Mouse (Mus musculus) myocyte (in vitro differentiated cells): ENCODE results near the gene Plcb1.

Source experiments
- CEBPB ChIP-seq: IDR thresholded peaks from 2 replicates; pipeline ENCODE4 v1.6.1; 2011; ENCODE audit warnings: mild to moderate bottlenecking, moderate library complexity; ENCODE audit not compliant: poor library complexity, insufficient read depth, severe bottlenecking
- E2F4 ChIP-seq: IDR thresholded peaks from one replicate; pipeline ENCODE4 v1.6.1; 2011; ENCODE audit warnings: mild to moderate bottlenecking, control low read depth, moderate library complexity; ENCODE audit not compliant: insufficient read depth
- MAX ChIP-seq: IDR thresholded peaks from one replicate; pipeline ENCODE4 v1.6.1; 2011; ENCODE audit warnings: low read depth, mild to moderate bottlenecking, control low read depth
- MYOD1 ChIP-seq, 3 experiments: IDR thresholded peaks; one replicate each; pipeline ENCODE4 v1.6.1; 2011; ENCODE audit warnings: control low read depth in 2 of 3, low read depth in 2 of 3, mild to moderate bottlenecking in 2 of 3, moderate library complexity in 1 of 3; ENCODE audit not compliant: insufficient read length in 2 of 3, control insufficient read depth in 1 of 3
- MYOG ChIP-seq, 3 experiments: IDR thresholded peaks; one replicate each; pipeline ENCODE4 v1.6.1; 2011; ENCODE audit warnings: control low read depth in 2 of 3, low read depth in 2 of 3, mild to moderate bottlenecking in 2 of 3; ENCODE audit not compliant: insufficient read length in 2 of 3, control insufficient read depth in 1 of 3, insufficient read depth in 1 of 3
- POLR2A ChIP-seq: IDR thresholded peaks from one replicate; pipeline ENCODE4 v1.6.1; 2011; ENCODE audit warnings: low read depth, mild to moderate bottlenecking, control low read depth, moderate library complexity; ENCODE audit not compliant: insufficient read length
- POLR2AphosphoS2 ChIP-seq: IDR thresholded peaks from one replicate; pipeline ENCODE4 v1.6.1; 2011; ENCODE audit warnings: low read depth, control low read depth; ENCODE audit not compliant: insufficient read length
- REST ChIP-seq: IDR thresholded peaks from one replicate; pipeline ENCODE4 v1.6.1; 2011; ENCODE audit warnings: mild to moderate bottlenecking, control low read depth, moderate library complexity; ENCODE audit not compliant: insufficient read depth, insufficient read length
- SRF ChIP-seq: IDR thresholded peaks from one replicate; pipeline ENCODE4 v1.6.1; 2011; ENCODE audit warnings: low read depth; ENCODE audit not compliant: control insufficient read depth, insufficient read length
- TCF12 ChIP-seq: IDR thresholded peaks from one replicate; pipeline ENCODE4 v1.6.1; 2011; ENCODE audit warnings: mild to moderate bottlenecking, control low read depth; ENCODE audit not compliant: poor library complexity, insufficient read depth, severe bottlenecking
- USF1 ChIP-seq: IDR thresholded peaks from one replicate; pipeline ENCODE4 v1.6.1; 2011; ENCODE audit warnings: low read depth, mild to moderate bottlenecking, control low read depth, moderate library complexity

DNA sequence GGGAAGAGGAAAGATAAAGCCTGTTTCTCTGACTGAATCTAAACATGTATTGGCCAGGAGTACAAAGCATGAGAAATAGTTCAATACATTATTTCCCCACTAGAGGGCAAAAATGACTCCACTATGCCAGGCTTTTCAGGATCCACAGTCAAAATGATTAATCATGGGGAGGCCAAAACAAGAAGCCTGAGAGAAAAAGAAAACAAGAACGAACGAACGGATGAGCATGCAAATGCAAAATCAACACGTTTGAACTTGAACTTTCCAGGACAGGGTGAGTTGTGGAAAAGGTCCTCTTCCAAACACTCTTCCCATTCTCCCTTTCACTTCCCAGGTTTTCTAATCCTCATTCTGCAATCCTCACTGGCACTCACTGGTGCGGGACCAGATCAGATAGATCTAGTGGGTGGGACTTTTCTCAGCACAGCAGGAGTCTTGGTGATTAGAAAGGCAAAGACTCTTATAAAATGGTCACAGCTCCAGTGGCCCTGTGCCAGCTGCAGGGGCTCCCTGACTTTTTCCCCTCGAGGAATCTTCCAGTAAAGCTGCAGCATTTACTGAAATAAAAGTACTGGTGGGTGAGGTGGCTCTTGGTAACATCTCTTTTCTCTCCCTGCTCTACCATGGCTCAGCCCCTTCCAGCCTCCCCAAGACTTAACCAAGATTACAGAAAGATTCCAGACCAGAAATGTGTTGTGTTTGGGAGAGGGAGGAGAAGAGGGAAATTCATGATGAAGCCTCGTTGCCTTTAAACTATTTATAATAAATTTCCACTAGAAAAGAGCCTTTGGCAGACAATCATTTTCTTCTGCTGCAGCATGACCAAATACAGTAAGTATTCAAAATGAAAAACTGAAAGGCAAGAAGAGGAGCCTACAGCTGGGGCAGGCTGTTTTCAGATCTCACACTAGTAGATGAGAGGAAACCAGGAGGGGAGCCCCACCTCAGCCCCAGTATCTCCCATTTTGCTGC is 654.0 kb downstream of the Plcb1 start:
- no peak for TF ChIP-seq POLR2A
- no peak for TF ChIP-seq SRF
- no peak for TF ChIP-seq E2F4
- TF ChIP-seq CEBPB = no peak
- TF ChIP-seq MAX = no peak
- TF ChIP-seq USF1 = no peak
- no peak for TF ChIP-seq REST
- no peak for TF ChIP-seq MYOD1 (IDR thresholded peaks at IDR 0.05; ENCODE audit: control insufficient read depth in 1 of 3, insufficient read length in 2 of 3, low read depth in 2 of 3)
- no peak for TF ChIP-seq MYOG (IDR thresholded peaks at IDR 0.05; ENCODE audit: control insufficient read depth in 1 of 3, insufficient read depth in 1 of 3, insufficient read length in 2 of 3, low read depth in 2 of 3)
- no peak for TF ChIP-seq TCF12
- TF ChIP-seq POLR2AphosphoS2 = no peak
